Mouse (Mus musculus): ENCODE measurements around the gene Mmab. TPM values are rescaled to one million over a fixed set of nuclear protein-coding genes. Genes with fewer than 3 reads are reported as not detected.

Gene Mmab
- polyA plus RNA-seq, 1 experiment: 2.9 TPM

GRCm38 (mm10) chr5:114470359-114470758, 26.5 kb upstream of the Mmab start:
- H3K27ac ChIP-seq (ENCODE audit: control insufficient read depth, insufficient read depth, low read depth, low read length): no peak overlapping the region
- no peaks in the 10 kb centered on the region for H3K36me3 ChIP-seq (ENCODE audit: control insufficient read depth, insufficient read depth, low read length)
- no peaks in the 10 kb centered on the region for H3K27me3 ChIP-seq (ENCODE audit: control insufficient read depth, insufficient read depth, low read length)
- H3K4me1 ChIP-seq (ENCODE audit: control insufficient read depth, insufficient read depth, low read length): peaks cover 19% of the 10 kb centered on the region
- H3K4me3 ChIP-seq (ENCODE audit: control insufficient read depth, low read depth, low read length): no peak overlapping the region
- TF ChIP-seq POLR2A (IDR thresholded peaks at IDR 0.05; ENCODE audit: control insufficient read depth, low read depth, low read length): no peak
- no peak for TF ChIP-seq CTCF (IDR thresholded peaks at IDR 0.05; ENCODE audit: control insufficient read depth, insufficient read depth, insufficient replicate concordance, low read depth, low read length)

GRCm38 (mm10) chr5:114468007-114468406, 24.1 kb upstream of the Mmab start:
- TF ChIP-seq CTCF (IDR thresholded peaks at IDR 0.05; ENCODE audit: control insufficient read depth, insufficient read depth, insufficient replicate concordance, low read depth, low read length) (no peak), POLR2A (IDR thresholded peaks at IDR 0.05; ENCODE audit: control insufficient read depth, low read depth, low read length) (no peak)
- Histone ChIP-seq H3K4me3 (ENCODE audit: control insufficient read depth, low read depth, low read length) (no peak overlapping the region), H3K4me1 (ENCODE audit: control insufficient read depth, insufficient read depth, low read length) (peaks cover 13% of the 10 kb centered on the region), H3K36me3 (ENCODE audit: control insufficient read depth, insufficient read depth, low read length) (no peaks in the 10 kb centered on the region), H3K27me3 (ENCODE audit: control insufficient read depth, insufficient read depth, low read length) (no peaks in the 10 kb centered on the region), H3K27ac (ENCODE audit: control insufficient read depth, insufficient read depth, low read depth, low read length) (no peak overlapping the region)

- peaks cover 13% of the 10 kb centered on the region for H3K4me1 ChIP-seq (ENCODE audit: control insufficient read depth, insufficient read depth, low read length)
Measured at GRCm38 (mm10) chr5:114467430-114467829, 23.6 kb upstream of the Mmab start.

GRCm38 (mm10) chr5:114467019-114467418, 23.2 kb upstream of the Mmab start:
- no peak overlapping the region for H3K4me3 ChIP-seq (ENCODE audit: control insufficient read depth, low read depth, low read length)
- TF ChIP-seq CTCF (IDR thresholded peaks at IDR 0.05; ENCODE audit: control insufficient read depth, insufficient read depth, insufficient replicate concordance, low read depth, low read length) (no peak), POLR2A (IDR thresholded peaks at IDR 0.05; ENCODE audit: control insufficient read depth, low read depth, low read length) (no peak)
- H3K27ac ChIP-seq (ENCODE audit: control insufficient read depth, insufficient read depth, low read depth, low read length): no peak overlapping the region
- H3K27me3 ChIP-seq (ENCODE audit: control insufficient read depth, insufficient read depth, low read length): no peaks in the 10 kb centered on the region
- no peaks in the 10 kb centered on the region for H3K36me3 ChIP-seq (ENCODE audit: control insufficient read depth, insufficient read depth, low read length)
- H3K4me1 ChIP-seq (ENCODE audit: control insufficient read depth, insufficient read depth, low read length): peaks cover 13% of the 10 kb centered on the region

More at GRCm38 (mm10) chr5:114467430-114467829, 23.6 kb upstream of the Mmab start:
- TF ChIP-seq POLR2A (IDR thresholded peaks at IDR 0.05; ENCODE audit: control insufficient read depth, low read depth, low read length) (no peak), CTCF (IDR thresholded peaks at IDR 0.05; ENCODE audit: control insufficient read depth, insufficient read depth, insufficient replicate concordance, low read depth, low read length) (no peak)
- H3K4me3 ChIP-seq (ENCODE audit: control insufficient read depth, low read depth, low read length): no peak overlapping the region
- no peaks in the 10 kb centered on the region for H3K27me3 ChIP-seq (ENCODE audit: control insufficient read depth, insufficient read depth, low read length)
- H3K27ac ChIP-seq (ENCODE audit: control insufficient read depth, insufficient read depth, low read depth, low read length): no peak overlapping the region
- H3K36me3 ChIP-seq (ENCODE audit: control insufficient read depth, insufficient read depth, low read length): no peaks in the 10 kb centered on the region

- Histone ChIP-seq H3K27ac (ENCODE audit: control insufficient read depth, insufficient read depth, low read depth, low read length) (no peak overlapping the region), H3K4me3 (ENCODE audit: control insufficient read depth, low read depth, low read length) (no peak overlapping the region), H3K36me3 (ENCODE audit: control insufficient read depth, insufficient read depth, low read length) (no peaks in the 10 kb centered on the region), H3K4me1 (ENCODE audit: control insufficient read depth, insufficient read depth, low read length) (peaks cover 13% of the 10 kb centered on the region), H3K27me3 (ENCODE audit: control insufficient read depth, insufficient read depth, low read length) (no peaks in the 10 kb centered on the region)
- TF ChIP-seq CTCF (IDR thresholded peaks at IDR 0.05; ENCODE audit: control insufficient read depth, insufficient read depth, insufficient replicate concordance, low read depth, low read length) (no peak), POLR2A (IDR thresholded peaks at IDR 0.05; ENCODE audit: control insufficient read depth, low read depth, low read length) (no peak)
Measured at GRCm38 (mm10) chr5:114465641-114466040, 21.8 kb upstream of the Mmab start.

- H3K36me3 ChIP-seq (ENCODE audit: control insufficient read depth, insufficient read depth, low read length): no peaks in the 10 kb centered on the region
- peaks cover 13% of the 10 kb centered on the region for H3K4me1 ChIP-seq (ENCODE audit: control insufficient read depth, insufficient read depth, low read length)
Measured at GRCm38 (mm10) chr5:114464561-114464960, 20.7 kb upstream of the Mmab start.

GRCm38 (mm10) chr5:114462067-114463040, 18.5 kb upstream of the Mmab start:
- TF ChIP-seq POLR2A (IDR thresholded peaks at IDR 0.05; ENCODE audit: control insufficient read depth, low read depth, low read length): no peak
- no peak for TF ChIP-seq CTCF (IDR thresholded peaks at IDR 0.05; ENCODE audit: control insufficient read depth, insufficient read depth, insufficient replicate concordance, low read depth, low read length)
- Histone ChIP-seq H3K27ac (ENCODE audit: control insufficient read depth, insufficient read depth, low read depth, low read length) (no peak overlapping the region), H3K4me3 (ENCODE audit: control insufficient read depth, low read depth, low read length) (no peak overlapping the region), H3K27me3 (ENCODE audit: control insufficient read depth, insufficient read depth, low read length) (no peaks in the 10 kb centered on the region), H3K4me1 (ENCODE audit: control insufficient read depth, insufficient read depth, low read length) (peaks cover 7% of the 10 kb centered on the region), H3K36me3 (ENCODE audit: control insufficient read depth, insufficient read depth, low read length) (no peaks in the 10 kb centered on the region)

More at GRCm38 (mm10) chr5:114464561-114464960, 20.7 kb upstream of the Mmab start:
- Histone ChIP-seq H3K27me3 (ENCODE audit: control insufficient read depth, insufficient read depth, low read length) (no peaks in the 10 kb centered on the region), H3K4me3 (ENCODE audit: control insufficient read depth, low read depth, low read length) (no peak overlapping the region), H3K27ac (ENCODE audit: control insufficient read depth, insufficient read depth, low read depth, low read length) (no peak overlapping the region)
- no peak for TF ChIP-seq POLR2A (IDR thresholded peaks at IDR 0.05; ENCODE audit: control insufficient read depth, low read depth, low read length)
